Mouse (Mus musculus): Measurements from ENCODE around the gene Gm4175. TPM values are rescaled to one million over a fixed set of nuclear protein-coding genes. Genes with fewer than 3 reads are reported as not detected.
"Not testable (repeated sequence)": the region's sequence is repeated elsewhere in the genome, so short reads cannot be mapped to it uniquely, and the experiment has no call there.

The Gm4175 gene
- polyA plus RNA-seq (2014; fragmentation: Nextera tagmentation; extraction: Ambion mirVana) = not detected in 2 replicates

DNA sequence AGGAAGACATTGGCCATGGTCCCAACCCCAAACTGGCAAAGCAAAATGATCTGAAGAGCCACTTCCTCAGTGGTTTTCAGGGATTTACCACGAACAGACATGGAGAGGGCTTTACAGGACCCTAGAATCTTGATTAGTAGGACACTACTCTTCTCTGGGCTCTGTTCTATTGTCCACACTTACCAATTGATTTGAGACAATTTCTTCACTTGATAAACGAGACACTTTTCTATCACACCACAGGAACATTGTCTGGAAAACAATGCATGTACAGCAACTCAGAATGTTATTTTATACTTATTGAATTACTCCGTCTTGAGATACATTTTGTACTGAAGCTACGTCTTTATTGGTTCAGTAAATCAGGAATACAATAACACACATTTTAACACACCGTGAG lies at the start of gene Gm4175:
Gm4175 (minus strand) TSS at position 101 of the 400 bp plus-strand sequence.
- H3K4me1 ChIP-seq (ENCODE audit: control insufficient read depth, insufficient read depth, low read length); H3K9ac ChIP-seq (replicated peaks; ENCODE audit: low read depth, low read length); H3K27ac ChIP-seq (ENCODE audit: low read length); H3K27me3 ChIP-seq (ENCODE audit: control insufficient read depth, insufficient read depth, low read length); H3K9me3 ChIP-seq (ENCODE audit: control insufficient read depth, low read depth, low read length); H3K36me3 ChIP-seq (ENCODE audit: control insufficient read depth, insufficient read depth, low read length); ATAC-seq (ENCODE audit: insufficient number of reproducible peaks, insufficient read depth, low FRiP score, low read depth); H3K4me2 ChIP-seq (replicated peaks; ENCODE audit: low read depth, low read length); H3K4me3 ChIP-seq (ENCODE audit: low read depth, low read length): not testable (repeated sequence)
- no CpG with 5 or more reads among the region's 5 CpGs for WGBS

DNA sequence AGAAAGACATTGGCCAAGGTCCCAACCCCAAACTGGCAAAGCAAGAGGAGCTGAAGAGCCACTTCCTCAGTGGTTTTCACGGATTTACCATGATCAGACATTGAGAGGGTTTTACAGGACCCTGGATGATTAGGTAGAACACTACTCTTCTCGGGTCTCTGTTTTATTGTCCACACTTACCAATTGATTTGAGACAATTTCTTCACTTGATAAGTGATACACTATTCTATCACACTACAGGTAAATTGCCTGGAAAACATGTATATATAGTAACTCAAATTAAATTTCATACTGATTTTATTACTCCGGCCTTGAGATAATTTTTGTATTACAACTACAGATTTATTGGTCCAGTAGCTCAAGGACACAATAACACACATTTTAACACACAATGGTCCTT lies 35.4 kb upstream of the Gm4175 start, which contains the start of gene Gm4177:
Gm4177 (minus strand) TSS at position 101 of the 400 bp plus-strand sequence.
- WGBS = no CpG with 5 or more reads among the region's 3 CpGs

More for the DNA sequence above, 35.4 kb upstream of the Gm4175 start, which contains the start of gene Gm4177:
- not testable (repeated sequence) for H3K27ac ChIP-seq (ENCODE audit: low read length); ATAC-seq (ENCODE audit: insufficient number of reproducible peaks, insufficient read depth, low FRiP score, low read depth); H3K9ac ChIP-seq (replicated peaks; ENCODE audit: low read depth, low read length); H3K4me2 ChIP-seq (replicated peaks; ENCODE audit: low read depth, low read length); H3K27me3 ChIP-seq (ENCODE audit: control insufficient read depth, insufficient read depth, low read length); H3K9me3 ChIP-seq (ENCODE audit: control insufficient read depth, low read depth, low read length); H3K4me3 ChIP-seq (ENCODE audit: low read depth, low read length); H3K36me3 ChIP-seq (ENCODE audit: control insufficient read depth, insufficient read depth, low read length); H3K4me1 ChIP-seq (ENCODE audit: control insufficient read depth, insufficient read depth, low read length)

Other genes with a start within 250 kb of the Gm4175 start
- not detected in 2 replicates for gene Vmn1r130, start 249.7 kb downstream of the Gm4175 start, polyA plus RNA-seq (2014; fragmentation: Nextera tagmentation; extraction: Ambion mirVana)
- not detected in 2 replicates for gene Vmn1r131, start 215.4 kb downstream of the Gm4175 start, polyA plus RNA-seq (2014; fragmentation: Nextera tagmentation; extraction: Ambion mirVana)
- gene Vmn1r132, start 147.4 kb downstream of the Gm4175 start, polyA plus RNA-seq (2014; fragmentation: Nextera tagmentation; extraction: Ambion mirVana) = not detected in 2 replicates
- gene Gm4177, start 35.3 kb upstream of the Gm4175 start, polyA plus RNA-seq (2014; fragmentation: Nextera tagmentation; extraction: Ambion mirVana) = not detected in 2 replicates
- gene Vmn1r135, start 70.9 kb upstream of the Gm4175 start, polyA plus RNA-seq (2014; fragmentation: Nextera tagmentation; extraction: Ambion mirVana) = not detected in 2 replicates
- gene Gm5725, start 82.8 kb upstream of the Gm4175 start, polyA plus RNA-seq (2014; fragmentation: Nextera tagmentation; extraction: Ambion mirVana) = not detected in 2 replicates
- not detected in 2 replicates for gene Gm5891, start 159.8 kb upstream of the Gm4175 start, polyA plus RNA-seq (2014; fragmentation: Nextera tagmentation; extraction: Ambion mirVana)
- not detected in 2 replicates for gene Vmn1r137, start 233.1 kb upstream of the Gm4175 start, polyA plus RNA-seq (2014; fragmentation: Nextera tagmentation; extraction: Ambion mirVana)